Mouse (Mus musculus) adrenal gland (tissue): ENCODE results near the gene Slc28a3.

ENCODE experiments used
- intact Hi-C: fragments of 180-260 bp; cut with DNase I; formaldehyde crosslinking; loops from one replicate; pipeline ENCODE4 v1.15.1; 2025
- long read RNA-seq, 2 experiments: library from polyadenylated mRNA; unstranded; transcript quantifications; one replicate each; pipeline ENCODE4 v2.0.0; 2020; ENCODE audit warnings: borderline replicate concordance in 1 of 2; ENCODE audit not compliant: insufficient replicate concordance in 1 of 2

Gene Slc28a3
- long read RNA-seq, experiment 1: 0 reads
- long read RNA-seq, experiment 2, partial matches to known transcripts: 0 of 1 reads
- long read RNA-seq, experiment 2, other reads (novel, unspliced or antisense): 1 of 1 reads

DNA sequence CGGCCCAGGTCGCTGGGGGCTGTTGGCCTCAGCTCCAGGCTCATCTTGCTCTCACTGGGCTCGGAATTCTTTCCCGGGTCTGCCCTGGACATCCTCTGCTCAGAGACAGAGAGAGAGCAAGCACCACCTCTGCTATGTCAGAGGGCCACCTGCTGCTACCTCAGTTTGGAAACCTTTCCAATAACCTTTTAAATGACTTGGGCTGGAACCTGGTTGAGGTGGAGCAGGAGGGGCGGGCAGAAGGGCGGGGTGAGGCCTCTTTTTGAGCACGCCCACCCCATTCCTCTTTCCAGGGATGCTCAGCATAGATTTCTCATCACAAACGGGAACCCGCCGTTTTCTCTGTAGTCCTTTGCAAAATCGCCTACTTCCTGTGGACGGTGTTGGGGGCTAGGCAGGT, at the start of gene Slc28a3:
Gene Slc28a3, minus strand, starts transcription at position 162 of the 400 bp plus-strand sequence.
- intact Hi-C loops: no loop called here

- intact Hi-C loops: no loop called here
Measured at GRCm38 (mm10) chr13:58657987-58658386, 47.3 kb upstream of the Slc28a3 start.

DNA sequence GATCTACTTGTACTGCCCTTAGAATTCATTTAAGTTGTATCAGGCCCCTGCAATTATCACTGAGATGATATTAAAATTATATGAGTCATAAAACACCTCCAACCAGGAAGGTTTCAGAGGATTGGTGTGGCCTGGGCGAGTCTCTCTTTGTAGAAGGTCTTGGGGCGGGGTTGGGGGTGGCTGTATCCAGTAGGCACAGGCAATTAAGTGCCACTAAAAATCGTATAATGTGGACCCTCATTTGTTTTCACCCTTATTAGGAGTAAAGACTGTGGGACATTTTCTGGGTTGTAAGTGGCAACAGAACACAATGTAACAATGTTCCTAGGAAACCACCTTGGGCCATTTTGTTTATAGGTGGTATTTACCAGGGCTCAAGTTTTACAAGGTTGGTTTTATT, 46.2 kb upstream of the Slc28a3 start:
- intact Hi-C loops: no loop called here

DNA sequence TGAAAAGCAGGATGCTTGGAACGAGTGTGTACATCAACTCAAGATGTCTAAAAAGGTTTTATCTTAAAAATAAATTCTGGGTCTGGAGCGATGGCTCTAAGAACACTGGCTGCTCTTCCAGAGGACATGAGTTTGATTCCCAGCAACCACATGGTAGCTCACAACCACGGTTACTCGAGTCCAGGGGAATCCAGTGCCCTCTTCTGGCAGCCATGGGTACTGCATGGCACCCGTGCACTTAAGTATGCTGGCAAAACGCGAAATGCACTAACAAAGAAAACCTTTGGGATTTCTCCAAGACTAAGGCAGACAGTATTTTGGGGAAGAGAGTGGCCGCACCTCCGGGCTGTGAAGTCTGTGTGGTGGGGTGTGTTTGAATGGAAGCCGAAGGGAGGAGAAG, 44.9 kb upstream of the Slc28a3 start:
- intact Hi-C loops: no loop called here

DNA sequence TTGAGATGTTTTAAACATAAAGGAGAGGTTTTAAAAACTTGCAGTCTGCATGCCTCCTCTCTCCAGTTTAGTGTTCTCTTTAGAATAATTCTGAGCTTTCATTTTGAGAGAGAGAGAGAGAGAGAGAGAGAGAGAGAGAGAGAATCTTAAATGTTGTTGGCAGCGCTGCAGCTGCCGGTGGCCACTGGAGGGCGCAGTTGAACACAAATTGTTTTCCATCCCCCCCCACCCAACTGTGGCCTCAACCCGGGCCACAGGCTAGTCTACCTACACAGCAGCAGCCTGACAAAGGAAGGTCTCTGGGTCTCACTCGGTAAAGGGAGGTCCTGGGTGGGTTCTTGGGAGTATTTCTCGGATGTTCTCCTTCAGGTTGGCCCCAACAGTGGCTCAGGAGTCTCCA, 29.7 kb upstream of the Slc28a3 start:
- intact Hi-C loops: loop anchor here (10.0 kb wide), 1 partner anchor 544 kb away; no protein-coding TSS in a partner anchor

GRCm38 (mm10) chr13:58638950-58639349, 28.3 kb upstream of the Slc28a3 start:
- intact Hi-C loops: loop anchor here (2.0 to 5.0 kb wide), 3 partner anchors 168 to 848 kb away; partner anchors contain the start of gene Ntrk2

DNA sequence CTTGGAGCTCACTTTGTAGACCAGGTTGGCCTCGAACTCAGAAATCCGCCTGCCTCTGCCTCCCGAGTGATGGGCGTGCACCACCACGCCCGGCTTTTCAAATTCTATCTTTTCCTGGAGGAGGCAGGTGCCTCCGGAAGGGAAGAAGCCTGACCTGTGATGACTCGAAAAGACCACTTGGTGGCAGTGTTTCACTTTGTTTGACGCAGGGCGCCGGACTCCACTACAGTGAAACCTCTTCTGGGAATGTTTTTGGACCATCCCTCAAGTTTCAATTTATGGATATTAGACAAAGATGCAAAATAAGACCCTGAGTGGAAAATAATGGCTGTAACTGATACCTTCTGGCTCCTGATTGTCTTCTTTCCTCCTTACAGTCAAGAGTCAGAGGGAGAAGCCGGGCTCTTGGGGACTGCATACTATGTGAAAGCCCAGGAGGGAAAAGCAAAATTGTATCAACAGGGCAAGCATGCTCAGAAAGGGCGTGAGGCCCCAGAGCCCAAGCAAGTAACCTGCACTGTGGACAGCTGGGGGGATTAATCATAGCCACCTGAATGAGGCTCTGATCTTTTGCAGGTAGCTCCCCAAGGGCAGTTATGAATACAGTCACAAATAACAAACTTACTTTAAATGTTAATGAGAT, 26.8 kb upstream of the Slc28a3 start:
- intact Hi-C loops: loop anchor here (2.0 to 5.0 kb wide), 4 partner anchors 170 to 850 kb away; partner anchors contain the start of gene Ntrk2

GRCm38 (mm10) chr13:58633887-58634286, 23.2 kb upstream of the Slc28a3 start:
- intact Hi-C loops: no loop called here

GRCm38 (mm10) chr13:58630756-58631155, 20.1 kb upstream of the Slc28a3 start:
- intact Hi-C loops: no loop called here

GRCm38 (mm10) chr13:58629365-58630050, 18.8 kb upstream of the Slc28a3 start:
- intact Hi-C loops: no loop called here

DNA sequence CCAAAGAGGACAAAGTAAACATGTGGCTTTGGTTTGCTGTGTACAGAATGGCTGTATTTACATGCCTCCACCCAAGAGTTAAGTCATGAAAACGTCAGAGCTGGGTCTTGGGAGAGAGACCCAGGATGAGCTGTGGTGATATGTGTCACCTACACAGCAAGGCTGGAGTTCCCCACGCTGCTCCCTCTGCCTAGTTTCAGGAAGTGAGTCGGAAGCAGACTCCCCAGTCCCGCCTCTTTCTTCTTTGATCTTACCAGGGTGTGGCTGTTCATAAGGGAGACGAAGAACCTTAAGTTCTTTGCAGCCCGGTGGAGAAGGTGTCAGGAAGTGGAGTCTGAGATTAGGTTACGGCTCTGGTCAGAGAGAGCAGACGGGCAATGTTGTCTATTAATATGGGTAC, 12.0 kb upstream of the Slc28a3 start:
- intact Hi-C loops: no loop called here

DNA sequence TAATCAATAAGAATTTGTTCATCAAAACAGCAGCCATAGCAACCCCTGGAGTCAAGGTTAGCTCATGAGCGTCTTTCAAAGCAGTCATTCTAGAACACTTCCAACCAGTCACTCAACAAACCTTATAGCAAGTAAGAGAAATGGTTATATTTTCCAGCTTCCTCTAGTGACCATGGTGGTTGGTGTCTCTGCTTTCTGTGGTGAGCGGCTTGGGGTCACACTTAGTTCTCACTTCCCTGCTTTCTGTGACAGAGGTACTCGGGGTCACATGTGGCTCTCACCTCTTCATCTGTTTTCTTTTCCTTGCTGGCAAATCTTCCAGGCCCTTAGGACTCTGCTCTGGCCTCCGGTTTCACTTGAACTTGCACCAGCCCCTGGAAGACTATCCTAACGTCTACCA, 8.6 kb upstream of the Slc28a3 start:
- intact Hi-C loops: no loop called here

DNA sequence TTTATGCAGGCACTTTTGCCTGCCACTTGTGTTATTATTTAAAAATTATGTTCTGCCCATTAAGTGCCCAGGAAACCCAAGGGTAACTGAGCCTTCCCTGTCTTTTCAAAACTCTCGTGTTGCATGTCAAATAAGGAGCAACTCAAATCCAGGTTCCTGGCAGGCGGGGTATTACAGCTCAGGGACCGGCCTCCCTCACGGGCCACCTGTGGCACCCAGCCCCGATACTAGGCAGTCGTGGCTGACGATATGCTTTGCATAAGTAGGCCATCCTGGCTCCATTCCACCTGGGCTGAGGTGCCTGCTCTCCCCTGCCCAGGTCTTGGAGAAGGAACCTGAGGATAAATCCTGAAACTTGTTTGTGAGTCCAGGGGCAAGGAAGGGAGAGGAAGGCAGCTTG, 618 bp downstream of the Slc28a3 start:
- intact Hi-C loops: no loop called here

DNA sequence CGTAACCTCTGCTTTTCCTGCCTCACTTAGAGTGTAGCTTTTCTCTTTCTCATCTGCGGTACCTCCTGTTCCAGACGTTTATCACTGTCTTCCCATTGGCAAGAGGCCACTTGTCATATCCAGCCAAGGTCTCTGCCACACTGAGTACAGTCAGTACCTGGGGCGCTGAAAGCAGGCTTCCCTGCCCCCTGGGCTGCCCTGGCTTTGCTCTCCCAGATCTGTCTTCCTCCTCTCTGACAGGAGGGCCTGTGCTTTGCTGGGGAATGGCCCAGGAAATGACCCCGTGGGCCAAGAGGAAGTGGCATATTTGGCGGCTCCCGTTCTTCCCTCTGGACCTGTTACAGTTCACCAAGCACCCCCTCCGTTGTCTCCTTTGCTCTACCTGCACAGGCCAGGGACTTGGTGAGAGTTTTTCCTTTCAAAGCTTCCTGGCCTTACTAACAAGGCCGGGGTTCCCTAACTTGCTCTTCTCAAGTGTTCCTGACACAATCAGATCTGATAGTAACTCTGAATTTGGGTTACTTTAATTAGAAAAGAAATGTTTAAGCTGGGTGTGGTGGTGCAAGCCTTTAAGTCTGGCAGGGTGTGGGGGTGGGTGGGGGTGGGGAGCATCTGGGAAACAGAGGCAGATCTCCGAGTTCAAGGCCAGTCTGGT, 9.3 kb downstream of the Slc28a3 start:
- intact Hi-C loops: no loop called here

GRCm38 (mm10) chr13:58598578-58598977, 12.1 kb downstream of the Slc28a3 start:
- intact Hi-C loops: no loop called here

DNA sequence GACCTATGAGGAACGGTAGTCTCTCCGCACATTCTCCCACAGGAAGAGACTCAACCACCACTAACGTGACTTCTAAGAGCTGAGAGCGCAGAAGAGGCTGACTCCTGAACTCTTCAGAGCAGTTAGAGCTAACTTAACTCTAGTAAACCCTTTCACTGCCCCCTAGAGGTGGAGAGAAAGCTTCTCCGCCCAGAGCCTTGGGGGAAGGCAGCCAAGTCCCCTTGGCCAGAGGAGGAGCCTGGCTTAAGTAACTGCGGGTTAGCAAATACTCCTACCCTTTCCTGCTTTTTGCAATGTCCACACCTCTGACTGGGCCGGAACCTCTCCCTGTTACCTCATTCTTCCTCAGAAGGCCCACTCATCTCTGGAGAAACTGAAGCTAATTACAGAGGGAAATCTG, 17.5 kb downstream of the Slc28a3 start:
- intact Hi-C loops: no loop called here

GRCm38 (mm10) chr13:58591912-58592311, 18.8 kb downstream of the Slc28a3 start:
- intact Hi-C loops: no loop called here

GRCm38 (mm10) chr13:58590630-58591029, 20.0 kb downstream of the Slc28a3 start:
- intact Hi-C loops: no loop called here

GRCm38 (mm10) chr13:58589517-58589858, 21.2 kb downstream of the Slc28a3 start:
- intact Hi-C loops: no loop called here

GRCm38 (mm10) chr13:58588655-58589516, 21.8 kb downstream of the Slc28a3 start:
- intact Hi-C loops: no loop called here

GRCm38 (mm10) chr13:58587962-58588361, 22.7 kb downstream of the Slc28a3 start:
- intact Hi-C loops: no loop called here
